Comparison of ENCODE assay signal across 8 mouse cellular contexts in the genomic region with DNA sequence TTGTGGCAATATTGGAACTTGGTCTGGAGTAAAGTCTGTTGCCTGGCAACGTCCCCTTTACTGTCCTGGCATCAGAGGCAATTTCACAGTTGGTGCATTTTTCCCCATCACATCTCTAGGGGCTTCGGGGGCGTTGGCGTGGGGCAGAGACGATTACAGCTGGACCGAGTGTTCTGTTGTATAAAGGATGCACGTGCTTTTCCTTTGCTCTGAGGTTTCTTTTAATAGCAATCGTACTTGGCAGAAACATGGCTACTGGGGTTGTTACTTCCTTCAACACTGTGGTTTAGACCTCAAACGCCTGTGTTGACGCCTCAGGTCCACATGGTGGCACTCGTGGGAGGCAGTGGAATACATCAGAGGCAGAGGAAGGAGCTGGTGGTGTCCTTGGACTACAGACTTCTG. TPM values are rescaled to one million over a fixed set of nuclear protein-coding genes. Genes with fewer than 3 reads are reported as not detected.
DNase-seq lines count a peak whose midpoint lies in the region; ATAC-seq and TF ChIP-seq lines count a peak whose summit lies in the region.

No protein-coding gene starts in this region.

- in situ Hi-C loops in Patski (cut with MboI; ENCODE audit: low pct_unique_long_range_greater_than_20kb): no loop called here

- TF ChIP-seq CTCF in Patski (IDR thresholded peaks at IDR 0.05): peak; percentile 59
- TF ChIP-seq CTCF in cerebellum, adult 2 months (IDR thresholded peaks at IDR 0.05; ENCODE audit: borderline replicate concordance, insufficient read depth, low read depth, low read length): peak; percentile 63

- WGBS in cerebellum, adult 2 months: under 1% methylated on average over 11 of the region's 11 CpGs
- 31% methylated on average over 11 of the region's 11 CpGs for WGBS in intestine, embryonic 14.5 days

- H3K4me2 ChIP-seq in intestine, embryonic 14.5 days (ENCODE audit: low read length): no peak overlapping the region

- H3K27ac ChIP-seq in cerebellum, adult 2 months (ENCODE audit: insufficient read depth, low read length): no peak overlapping the region
- H3K27ac ChIP-seq in intestine, embryonic 14.5 days (ENCODE audit: low read depth): no peak overlapping the region

- POLR2A ChIA-PET in Patski (lab: Charles Lee): no interaction called here

- DNase-seq in Patski (ENCODE audit: low read depth, low spot score): no peak
- peak; percentile 9 to 12 for DNase-seq in cerebellum, adult 2 months
- DNase-seq in frontal cortex, postnatal 25 days (ENCODE audit: low spot score in 2 of 2): peak; percentile 5 to 11
- peak; percentile 56 for DNase-seq in intestine, embryonic 14.5 days (ENCODE audit: low spot score)
- peak; percentile 7 to 17 for DNase-seq in left cerebral cortex, adult 8-10 months (ENCODE audit: low spot score in 2 of 2)
- peak; percentile 71 for DNase-seq in right cerebral cortex, postnatal 10 days (ENCODE audit: low spot score in 2 of 2)
- DNase-seq in urinary bladder, postnatal 36 days (ENCODE audit: low spot score in 2 of 2): peak; percentile 18 to 54

- H3K27me3 ChIP-seq in Patski: no peaks in the 10 kb centered on the region
- no peaks in the 10 kb centered on the region for H3K27me3 ChIP-seq in cerebellum, adult 2 months (ENCODE audit: control insufficient read depth, insufficient read depth, low read length)
- no peaks in the 10 kb centered on the region for H3K27me3 ChIP-seq in intestine, embryonic 14.5 days (replicated peaks; ENCODE audit: control insufficient read depth, insufficient read depth, low read length)
- H3K27me3 ChIP-seq in megakaryocyte, embryonic 14.5 days (replicated peaks): no peaks in the 10 kb centered on the region

- H3K9ac ChIP-seq in intestine, embryonic 14.5 days (ENCODE audit: low read length): no peak overlapping the region

- no peak overlapping the region for H3K4me3 ChIP-seq in cerebellum, adult 2 months (replicated peaks; ENCODE audit: insufficient read depth, low read depth, low read length)
- no peak overlapping the region for H3K4me3 ChIP-seq in intestine, embryonic 14.5 days (ENCODE audit: low read depth, low read length)
- peak overlapping the region; percentile 84 for H3K4me3 ChIP-seq in megakaryocyte, embryonic 14.5 days (replicated peaks)

- no peaks in the 10 kb centered on the region for H3K4me1 ChIP-seq in cerebellum, adult 2 months (ENCODE audit: control insufficient read depth, insufficient read depth, low read length)
- H3K4me1 ChIP-seq in intestine, embryonic 14.5 days (replicated peaks; ENCODE audit: control insufficient read depth, insufficient read depth, low read length): no peaks in the 10 kb centered on the region
- peaks cover 40% of the 10 kb centered on the region for H3K4me1 ChIP-seq in megakaryocyte, embryonic 14.5 days

- ATAC-seq in Patski: peak; percentile 39
- ATAC-seq in intestine, embryonic 14.5 days (replicated peaks; ENCODE audit: low FRiP score, low TSS enrichment, low read depth): peak; percentile 81

- H3K9me3 ChIP-seq in intestine, embryonic 14.5 days (ENCODE audit: control insufficient read depth, low read length): no peaks in the 10 kb centered on the region
- H3K9me3 ChIP-seq in megakaryocyte, embryonic 14.5 days: no peaks in the 10 kb centered on the region

- H3K36me3 ChIP-seq in intestine, embryonic 14.5 days (ENCODE audit: control insufficient read depth, insufficient read depth, low read length): no peaks in the 10 kb centered on the region
- H3K36me3 ChIP-seq in megakaryocyte, embryonic 14.5 days (replicated peaks; ENCODE audit: low read length): no peaks in the 10 kb centered on the region

- TF ChIP-seq POLR2A in cerebellum, adult 2 months (IDR thresholded peaks at IDR 0.05; ENCODE audit: borderline replicate concordance, insufficient read depth, low read length): no peak

- CTCF ChIA-PET in Patski (lab: Charles Lee): no interaction called here

RNA-seq across cellular contexts. Expression of a gene that starts 2.1 kb away (rescaled TPM):
- polyA plus RNA-seq in Patski (2021): not detected
- not detected in 2 replicates for polyA plus RNA-seq in cerebellum, adult 2 months (2012; rRNA removed)
- polyA plus RNA-seq in intestine, embryonic 14.5 days (2014; fragmentation: Nextera tagmentation; extraction: Ambion mirVana): not detected in 2 replicates
- total RNA-seq in left cerebral cortex, adult 8-10 months (2022): not detected
- not detected in 2 replicates for polyA plus RNA-seq in megakaryocyte, embryonic 14.5 days (2012; ENCODE audit: insufficient read depth, low replicate concordance)

RNA-seq across cellular contexts. Expression of a gene that starts 8.8 kb away (rescaled TPM):
- 0.04 TPM for polyA plus RNA-seq in Patski (2021)
- 0.13 and 0.14 TPM in 2 replicates for polyA plus RNA-seq in cerebellum, adult 2 months (2012; rRNA removed)
- 0.90 and 1.0 TPM in 2 replicates for polyA plus RNA-seq in intestine, embryonic 14.5 days (2014; fragmentation: Nextera tagmentation; extraction: Ambion mirVana)
- total RNA-seq in left cerebral cortex, adult 8-10 months (2022): under 1 TPM; 0.44 to 0.74 (median 0.58) TPM
- 0.67 TPM in 1 of 2 replicates, not detected in the other for polyA plus RNA-seq in megakaryocyte, embryonic 14.5 days (2012; ENCODE audit: insufficient read depth, low replicate concordance)

RNA-seq across cellular contexts. Expression of a gene that starts 52.0 kb away (rescaled TPM):
- polyA plus RNA-seq in Patski (2021): not detected
- 0.17 and 0.33 TPM in 2 replicates for polyA plus RNA-seq in cerebellum, adult 2 months (2012; rRNA removed)
- not detected in 2 replicates for polyA plus RNA-seq in intestine, embryonic 14.5 days (2014; fragmentation: Nextera tagmentation; extraction: Ambion mirVana)
- not detected for total RNA-seq in left cerebral cortex, adult 8-10 months (2022)
- polyA plus RNA-seq in megakaryocyte, embryonic 14.5 days (2012; ENCODE audit: insufficient read depth, low replicate concordance): not detected in 2 replicates

RNA-seq across cellular contexts. Expression of a gene that starts 58.4 kb away (rescaled TPM):
- polyA plus RNA-seq in Patski (2021): not detected
- polyA plus RNA-seq in cerebellum, adult 2 months (2012; rRNA removed): 0.07 and 0.14 TPM in 2 replicates
- 0.51 TPM in 1 of 2 replicates, not detected in the other for polyA plus RNA-seq in intestine, embryonic 14.5 days (2014; fragmentation: Nextera tagmentation; extraction: Ambion mirVana)
- total RNA-seq in left cerebral cortex, adult 8-10 months (2022): not detected
- polyA plus RNA-seq in megakaryocyte, embryonic 14.5 days (2012; ENCODE audit: insufficient read depth, low replicate concordance): 1.3 TPM in 1 of 2 replicates, not detected in the other
